Mouse (Mus musculus) E14TG2a.4 (cell line): ENCODE data around the gene Bace2.

ENCODE experiments used
- CTCF ChIP-seq: conservative IDR thresholded peaks from 2 replicates; pipeline ENCODE4 v1.5.1; 2014; ENCODE audit warnings: low read length
- NANOG ChIP-seq: IDR thresholded peaks from 2 replicates; pipeline ENCODE4 v1.6.1; 2014; ENCODE audit warnings: borderline replicate concordance, low read length, mixed read lengths
- POU5F1 ChIP-seq: IDR thresholded peaks from 2 replicates; pipeline ENCODE4 v1.6.1; 2014; ENCODE audit warnings: low read length, borderline replicate concordance

GRCm38 (mm10) chr16:97467993-97468791 is 111.7 kb downstream of the Bace2 start:
- TF ChIP-seq CTCF = no peak
- TF ChIP-seq NANOG = no peak
- no peak for TF ChIP-seq POU5F1
